Mouse (Mus musculus) Patski (cell line): ENCODE data around the gene Bcl2l13. TPM values are rescaled to one million over a fixed set of nuclear protein-coding genes. Genes with fewer than 3 reads are reported as not detected.

Source experiments
- ATAC-seq: fragments of 100-300 bp; one replicate; pipeline ENCODE4 v1.8.0; 2021
- CTCF ChIA-PET: fragments of 350-600 bp; sonication (Branson Sonifier 250); formaldehyde crosslinking; loops from one replicate; lab custom pipeline; 2022; ENCODE audit warnings: inconsistent platforms; lab: Charles Lee
- POLR2A ChIA-PET: fragments of 350-600 bp; sonication (Branson Sonifier 250); formaldehyde crosslinking; loops from one replicate; lab custom pipeline; 2022; ENCODE audit warnings: antibody characterized with exemption, inconsistent platforms; lab: Charles Lee
- DNase-seq: peaks from one replicate; pipeline ENCODE4 v3.0.0-alpha.2; 2011; ENCODE audit warnings: low read depth, low spot score
- H3K27me3 ChIP-seq: fragments of 371-371 bp; one replicate; pipeline ENCODE4 v1.5.1; 2021
- CTCF ChIP-seq: fragments of 100-300 bp; IDR thresholded peaks from one replicate; pipeline ENCODE4 v1.5.1; 2021
- in situ Hi-C: fragments of 300-500 bp; cut with MboI; formaldehyde crosslinking; loops from 3 replicates; pipeline ENCODE4 v1.11.1; 2018; ENCODE audit warnings: low pct_unique_long_range_greater_than_20kb, mixed read lengths
- polyA plus RNA-seq: library from polyadenylated mRNA; unstranded; gene quantifications from one replicate; pipeline ENCODE4 v1.2.3, GENCODE M21; 2021

Gene Bcl2l13
- polyA plus RNA-seq, 1 experiment from 2014 or later: 30.6 TPM

DNA sequence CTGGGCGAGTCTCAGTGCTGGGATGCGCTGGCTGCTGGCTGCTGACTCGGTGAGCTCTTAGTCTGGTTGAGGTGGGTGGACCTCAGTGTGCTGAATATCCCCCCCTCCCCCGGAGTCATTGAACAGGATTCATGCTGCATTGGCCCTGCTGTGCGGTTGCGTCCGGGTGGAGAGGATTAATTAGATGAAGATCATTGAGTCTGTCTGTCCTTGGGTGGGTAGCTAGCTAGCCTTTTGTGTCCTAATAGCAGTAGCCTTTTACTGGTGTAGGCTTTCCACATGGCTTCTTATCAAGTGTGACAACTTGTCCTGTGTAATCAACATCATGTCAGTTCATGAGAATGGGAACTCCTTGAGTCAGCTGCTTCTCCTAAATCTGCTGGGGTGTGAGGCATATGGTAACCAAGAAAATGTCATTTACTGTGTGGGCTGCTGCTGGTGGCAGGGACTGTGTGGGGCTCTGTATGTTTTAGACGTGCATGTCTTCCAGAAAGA lies 22.3 kb downstream of the Bcl2l13 start:
- no peak for TF ChIP-seq CTCF
- ATAC-seq (no peak), DNase-seq (no peak)
- in situ Hi-C loops: no loop called here
- no peaks in the 10 kb centered on the region for H3K27me3 ChIP-seq
- CTCF ChIA-PET: interaction anchor here (1.1 to 1.4 kb wide), 2 partner anchors 15 to 65 kb away, joined by 3 to 4 read pairs; no protein-coding TSS in a partner anchor
- POLR2A ChIA-PET: no interaction called here

DNA sequence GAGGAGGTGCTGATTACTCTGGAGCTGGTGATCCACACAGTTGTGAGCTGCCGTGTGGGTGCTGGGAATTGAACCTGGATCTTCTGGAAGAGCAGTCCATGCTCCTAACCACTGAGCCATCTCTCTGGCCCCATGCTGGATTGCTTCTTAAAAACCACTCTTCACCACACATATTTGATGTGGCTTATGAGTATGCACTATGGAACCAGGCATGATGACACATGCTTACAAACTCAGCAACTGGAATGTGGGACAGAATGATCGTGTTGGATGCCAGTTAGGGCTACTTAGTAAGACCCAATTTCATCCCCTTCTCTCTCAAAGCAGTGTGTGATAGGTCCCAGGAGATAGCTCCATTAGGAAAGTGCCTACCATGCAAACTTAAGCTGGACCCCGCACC lies 24.1 kb downstream of the Bcl2l13 start:
- in situ Hi-C loops: no loop called here

DNA sequence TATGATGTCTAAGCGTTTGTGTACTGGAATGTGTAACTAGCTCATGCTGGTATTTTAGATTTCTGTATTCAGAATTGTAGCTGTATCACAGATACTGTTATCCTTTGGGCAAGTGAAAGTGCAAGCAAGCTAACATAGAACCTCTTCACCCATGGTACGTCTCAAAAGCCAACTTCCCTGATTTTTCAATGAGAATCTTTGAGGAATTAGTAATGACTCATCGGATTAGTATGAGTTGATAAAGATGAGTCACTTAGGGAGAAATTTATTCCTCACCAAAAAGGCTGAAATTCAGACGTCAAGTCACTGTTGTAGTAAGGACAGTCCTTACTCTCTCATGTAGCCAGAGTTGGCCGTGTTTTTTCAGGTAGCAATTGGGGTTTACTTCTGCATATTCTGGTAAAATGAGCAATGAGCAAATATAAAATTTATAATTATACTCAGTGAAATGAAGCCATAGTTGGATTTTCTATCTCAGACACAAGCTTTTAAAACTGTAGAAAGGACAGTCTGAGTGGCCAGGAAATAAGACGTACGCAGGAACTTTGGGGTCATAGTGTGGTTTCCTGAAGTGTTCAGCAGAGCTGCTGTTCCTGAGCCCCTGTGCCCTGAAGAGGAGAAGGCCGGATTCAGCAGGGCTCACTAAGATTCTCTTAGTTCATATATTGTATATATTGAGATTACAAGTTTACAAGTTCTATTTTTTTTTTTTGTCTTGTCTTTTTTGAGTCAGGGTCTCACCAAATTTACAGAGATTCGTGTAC lies 30.2 kb downstream of the Bcl2l13 start:
- H3K27me3 ChIP-seq: no peaks in the 10 kb centered on the region
- POLR2A ChIA-PET: no interaction called here
- DNase-seq: no peak

More for the DNA sequence above, 24.1 kb downstream of the Bcl2l13 start:
- ChIA-PET POLR2A (interaction anchor here (0.6 kb wide), 1 partner anchor 46 kb away, joined by 7 read pairs; no protein-coding TSS in a partner anchor), CTCF (no interaction called here)
- H3K27me3 ChIP-seq: no peaks in the 10 kb centered on the region
- ATAC-seq (no peak), DNase-seq (no peak)
- no peak for TF ChIP-seq CTCF

DNA sequence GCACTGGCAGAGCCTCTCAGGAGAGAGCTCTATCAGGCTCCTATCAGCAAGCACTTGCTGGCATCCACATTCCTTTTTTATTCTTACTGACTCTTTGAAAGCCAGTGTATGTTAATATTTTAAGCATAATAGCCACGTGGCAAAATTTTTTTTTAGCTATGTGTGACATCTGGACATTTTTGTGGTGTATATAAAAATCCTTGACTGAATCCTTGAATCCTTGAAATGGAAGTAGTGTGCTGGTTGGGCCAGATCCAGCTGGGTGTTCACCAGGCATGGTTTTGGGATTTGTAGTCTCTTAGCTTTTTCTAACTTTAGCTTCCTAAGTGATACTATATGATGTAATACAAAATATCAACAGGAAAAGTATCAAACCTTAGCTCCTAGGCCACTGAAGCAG lies 32.8 kb downstream of the Bcl2l13 start:
- no peak for TF ChIP-seq CTCF
- ATAC-seq: no peak
- ChIA-PET CTCF (interaction anchor here (1.6 kb wide), 1 partner anchor 46 kb away, joined by 4 read pairs; the partner anchor contains the start of gene Atp6v1e1), POLR2A (interaction anchor here (1.5 kb wide), 1 partner anchor 10 kb away, joined by 4 read pairs; no protein-coding TSS in a partner anchor)
- in situ Hi-C loops: no loop called here
- DNase-seq: no peak
- no peaks in the 10 kb centered on the region for H3K27me3 ChIP-seq

More for the DNA sequence above, 30.2 kb downstream of the Bcl2l13 start:
- CTCF ChIA-PET: no interaction called here
- no peak for ATAC-seq
- in situ Hi-C loops: no loop called here
- TF ChIP-seq CTCF: no peak

DNA sequence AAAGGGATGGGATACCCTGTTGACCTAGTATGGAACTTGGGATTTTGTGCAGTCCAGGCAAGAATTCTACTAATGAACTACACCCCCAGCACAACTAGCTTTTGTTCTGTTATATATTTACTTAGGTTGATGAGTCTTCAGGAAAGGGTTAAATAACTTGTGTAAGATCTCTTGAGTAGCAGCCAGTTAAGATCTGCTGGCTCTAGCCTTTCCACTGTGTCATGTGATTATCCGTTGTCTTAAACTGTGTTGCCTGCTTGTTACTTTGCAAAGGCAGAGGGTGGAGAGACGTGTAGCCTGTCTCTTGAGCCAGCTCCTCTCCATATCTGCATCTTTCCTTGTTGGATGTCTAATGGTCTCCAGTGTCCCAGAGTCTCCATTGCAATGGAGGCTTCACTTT lies 35.3 kb downstream of the Bcl2l13 start:
- ChIA-PET CTCF (no interaction called here), POLR2A (no interaction called here)
- ATAC-seq: no peak
- DNase-seq: no peak
- no peaks in the 10 kb centered on the region for H3K27me3 ChIP-seq
- TF ChIP-seq CTCF: no peak
- in situ Hi-C loops: no loop called here

DNA sequence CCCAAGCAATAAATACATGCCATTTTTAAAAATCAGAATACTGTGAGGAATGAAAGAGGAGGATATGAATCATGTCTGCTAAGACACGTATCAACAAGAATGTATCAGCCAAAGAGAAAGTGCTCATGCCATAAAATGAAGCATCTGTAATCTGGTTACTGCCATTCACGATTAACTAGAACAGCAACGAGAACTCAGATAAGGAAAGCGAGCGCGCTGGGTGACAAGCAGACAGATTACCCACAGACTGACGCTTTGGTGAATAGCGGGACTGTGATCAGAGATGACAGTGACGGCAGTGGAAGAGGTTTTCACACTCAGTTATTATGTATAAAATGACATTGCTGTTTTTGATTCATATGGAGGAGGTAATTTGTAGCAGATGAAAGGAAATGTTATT lies 37.9 kb downstream of the Bcl2l13 start:
- no peak for TF ChIP-seq CTCF
- POLR2A ChIA-PET: no interaction called here
- DNase-seq: no peak
- CTCF ChIA-PET: no interaction called here
- ATAC-seq: no peak
- H3K27me3 ChIP-seq: no peaks in the 10 kb centered on the region
- in situ Hi-C loops: no loop called here

DNA sequence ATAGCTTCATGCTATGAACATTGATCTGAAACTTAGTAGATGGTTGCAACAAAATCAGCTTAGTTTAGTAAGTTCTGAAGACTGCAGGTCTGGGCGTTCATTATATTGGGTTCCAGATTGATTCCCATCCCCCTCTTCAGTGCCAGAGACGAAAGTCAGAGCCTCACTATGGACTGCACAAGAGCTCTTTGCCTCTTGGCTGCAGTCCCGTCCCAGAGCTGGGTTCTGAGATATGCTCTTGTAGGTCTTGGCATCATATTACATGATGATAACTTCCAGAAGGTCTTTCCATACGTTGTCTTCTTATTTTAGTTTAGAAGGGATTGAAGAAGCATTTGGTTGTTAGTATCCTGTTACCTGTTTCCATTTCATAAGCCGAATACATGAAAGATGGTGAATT lies 43.0 kb downstream of the Bcl2l13 start:
- no peaks in the 10 kb centered on the region for H3K27me3 ChIP-seq
- ChIA-PET POLR2A (interaction anchor here (1.3 kb wide), 1 partner anchor 10 kb away, joined by 4 read pairs; no protein-coding TSS in a partner anchor), CTCF (interaction anchor here (1.1 to 1.9 kb wide), 3 partner anchors 9 to 19 kb away, joined by 3 to 5 read pairs (median 3); no protein-coding TSS in a partner anchor)
- no peak for TF ChIP-seq CTCF
- no peak for ATAC-seq
- in situ Hi-C loops: no loop called here
- no peak for DNase-seq

DNA sequence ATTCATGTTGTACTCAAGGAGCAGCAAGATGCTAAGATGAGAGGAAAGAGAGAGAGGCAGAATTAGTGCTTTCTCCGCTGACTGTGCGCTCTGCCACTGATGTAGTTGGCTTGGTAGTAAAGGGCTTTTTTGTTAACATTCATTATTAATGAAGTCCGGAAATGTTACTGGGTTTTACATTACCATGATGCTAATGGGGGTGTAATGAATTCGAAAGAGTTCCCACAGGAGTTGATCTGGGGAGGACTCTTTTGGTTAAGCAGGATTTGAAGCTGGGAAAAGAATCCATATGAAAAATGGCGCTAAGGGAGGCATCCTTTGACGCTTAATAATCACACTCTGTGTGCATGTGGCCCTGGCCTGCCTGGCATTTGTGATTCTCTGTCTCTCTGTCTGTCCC lies 48.4 kb downstream of the Bcl2l13 start:
- POLR2A ChIA-PET: no interaction called here
- no peaks in the 10 kb centered on the region for H3K27me3 ChIP-seq
- ATAC-seq (no peak), DNase-seq (no peak)
- no peak for TF ChIP-seq CTCF
- CTCF ChIA-PET: interaction anchor here (2.4 kb wide), 1 partner anchor 10 kb away, joined by 5 read pairs; no protein-coding TSS in a partner anchor
- in situ Hi-C loops: no loop called here

DNA sequence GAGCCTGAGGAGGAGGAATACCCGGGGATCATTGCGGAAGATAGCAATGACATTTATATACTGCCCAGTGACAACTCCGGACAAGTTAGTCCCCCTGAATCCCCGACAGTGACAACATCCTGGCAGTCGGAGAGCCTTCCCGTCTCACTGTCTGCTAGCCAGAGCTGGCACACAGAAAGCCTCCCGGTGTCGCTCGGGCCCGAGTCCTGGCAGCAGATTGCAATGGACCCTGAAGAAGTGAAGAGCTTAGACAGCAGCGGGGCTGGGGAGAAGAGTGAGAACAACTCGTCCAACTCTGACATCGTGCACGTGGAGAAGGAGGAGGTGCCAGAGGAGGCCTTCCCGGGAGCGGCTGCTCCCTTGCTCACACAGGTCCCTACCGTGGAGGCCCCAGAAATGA lies 50.7 kb downstream of the Bcl2l13 start:
- no peaks in the 10 kb centered on the region for H3K27me3 ChIP-seq
- in situ Hi-C loops: no loop called here
- POLR2A ChIA-PET: no interaction called here
- no peak for TF ChIP-seq CTCF
- CTCF ChIA-PET: no interaction called here
- no peak for DNase-seq
- ATAC-seq: no peak

DNA sequence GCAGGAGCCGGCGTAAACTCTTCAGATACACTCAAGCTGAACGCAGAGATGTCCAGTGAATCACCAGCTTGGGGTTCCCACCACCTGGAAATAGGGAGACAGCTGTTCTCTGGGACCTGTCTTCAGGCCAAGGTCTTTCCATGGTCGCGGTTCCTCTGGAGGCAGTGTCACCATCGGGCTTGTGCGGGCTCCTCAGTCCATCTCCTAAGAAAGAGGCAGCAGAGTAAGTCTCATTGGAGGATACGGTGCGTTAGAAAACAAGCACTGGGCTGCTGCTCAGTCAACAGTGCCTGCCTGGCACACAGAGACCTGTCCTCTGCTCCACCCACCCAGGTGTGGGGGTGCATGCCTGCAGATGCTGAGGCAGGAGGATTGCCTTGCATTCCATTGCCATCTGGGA lies 58.1 kb downstream of the Bcl2l13 start:
- no peaks in the 10 kb centered on the region for H3K27me3 ChIP-seq
- POLR2A ChIA-PET: interaction anchor here (0.8 kb wide), 1 partner anchor 272 kb away, joined by 4 read pairs; no protein-coding TSS in a partner anchor
- peak; percentile 15 for ATAC-seq
- CTCF ChIA-PET: interaction anchor here (1.6 to 1.8 kb wide), 2 partner anchors 9 to 279 kb away, joined by 3 to 5 read pairs; no protein-coding TSS in a partner anchor
- no peak for DNase-seq
- in situ Hi-C loops: no loop called here
- no peak for TF ChIP-seq CTCF

DNA sequence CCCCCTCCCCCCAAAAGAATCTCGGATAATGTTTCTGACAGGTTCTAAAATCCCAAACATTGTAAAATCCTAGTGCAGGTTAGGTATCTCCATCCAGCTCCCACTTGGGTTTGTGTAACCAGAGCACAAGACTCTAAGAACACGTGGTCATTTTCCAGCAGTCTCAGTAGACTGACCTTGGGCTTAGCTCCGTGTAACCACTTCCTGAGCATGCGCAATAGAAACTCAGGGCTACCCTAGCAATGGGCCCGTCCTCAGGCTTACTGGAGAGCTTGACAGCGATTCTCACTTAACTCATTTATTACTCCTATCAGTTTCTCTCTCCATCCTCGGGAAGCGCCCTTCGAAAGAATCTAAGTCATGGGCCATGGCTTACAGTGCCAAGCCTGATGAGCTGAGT lies 58.5 kb downstream of the Bcl2l13 start:
- CTCF ChIA-PET: interaction anchor here (1.6 to 1.8 kb wide), 2 partner anchors 9 to 278 kb away, joined by 3 to 5 read pairs; no protein-coding TSS in a partner anchor
- in situ Hi-C loops: no loop called here

More for the DNA sequence above, 58.5 kb downstream of the Bcl2l13 start:
- ATAC-seq (peak; percentile 42), DNase-seq (no peak)
- POLR2A ChIA-PET: interaction anchor here (0.8 kb wide), 1 partner anchor 271 kb away, joined by 4 read pairs; no protein-coding TSS in a partner anchor
- H3K27me3 ChIP-seq: no peaks in the 10 kb centered on the region
- no peak for TF ChIP-seq CTCF
